Mouse (Mus musculus) adrenal gland, adult 18-20 months (tissue): Measurements from ENCODE around the gene Adar. TPM values are rescaled to one million over a fixed set of nuclear protein-coding genes. Genes with fewer than 3 reads are reported as not detected.

Experiments
- DNase-seq, 2 experiments: peaks; one replicate each; pipeline ENCODE4 v3.0.0; 2021 to 2022; ENCODE audit warnings: low spot score in 2 of 2
- total RNA-seq, 2 experiments: library from RNA; stranded (reverse); gene quantifications; 1 replicate in 1 of 2; 2 replicates in 1 of 2; pipeline ENCODE4 v1.2.3; 2021

Gene Adar
- total RNA-seq, 2 experiments from 2014 or later: 28.6 to 29.7 TPM

DNA sequence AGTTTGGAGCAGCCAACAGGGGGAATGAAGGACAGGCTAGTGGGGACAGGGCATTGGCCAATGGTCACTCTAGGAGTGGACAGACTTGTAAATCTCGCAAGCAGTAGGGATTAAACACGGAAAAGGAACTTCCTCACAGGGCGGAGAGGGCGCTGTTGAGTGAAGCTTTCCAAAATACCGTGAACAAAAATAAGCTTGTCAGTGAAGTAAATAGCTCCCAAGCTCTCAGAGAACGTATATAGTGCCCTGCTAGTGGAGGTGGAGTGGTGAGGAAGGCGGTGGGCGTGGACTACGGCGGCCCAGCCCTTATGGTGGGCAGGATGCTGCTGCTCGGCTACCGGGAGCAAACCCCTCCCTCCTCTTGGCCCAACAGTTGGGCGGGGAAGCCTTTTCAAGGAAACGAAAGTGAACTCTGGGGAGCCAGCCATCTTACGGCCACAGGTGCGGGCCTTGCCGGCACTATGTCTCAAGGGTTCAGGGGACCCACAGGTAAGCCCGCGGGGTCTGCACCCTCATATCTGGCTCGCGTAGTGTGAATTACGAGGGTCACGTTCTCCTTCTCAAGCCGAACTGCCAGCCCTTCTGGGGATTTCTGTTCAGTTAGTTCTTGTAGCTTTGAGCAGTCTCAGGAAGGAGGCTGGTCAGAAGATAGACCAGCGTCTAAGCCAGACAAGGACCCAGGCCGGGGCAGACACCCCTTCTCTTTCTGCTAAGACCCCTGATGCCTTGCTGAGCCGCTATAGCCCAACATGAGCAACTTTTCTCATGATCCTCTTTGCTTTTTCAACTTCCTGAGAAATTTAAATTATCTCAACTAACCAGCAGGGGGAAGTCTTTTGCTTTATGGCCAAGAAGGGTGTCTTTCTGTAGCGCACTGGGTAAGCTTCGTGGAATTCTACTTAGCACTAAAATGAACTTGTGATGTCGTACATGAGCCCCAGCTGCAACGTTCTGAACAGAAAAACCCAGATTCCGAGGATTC lies 15.8 kb downstream of the Adar start:
- DNase-seq: peak; percentile 71 to 78

DNA sequence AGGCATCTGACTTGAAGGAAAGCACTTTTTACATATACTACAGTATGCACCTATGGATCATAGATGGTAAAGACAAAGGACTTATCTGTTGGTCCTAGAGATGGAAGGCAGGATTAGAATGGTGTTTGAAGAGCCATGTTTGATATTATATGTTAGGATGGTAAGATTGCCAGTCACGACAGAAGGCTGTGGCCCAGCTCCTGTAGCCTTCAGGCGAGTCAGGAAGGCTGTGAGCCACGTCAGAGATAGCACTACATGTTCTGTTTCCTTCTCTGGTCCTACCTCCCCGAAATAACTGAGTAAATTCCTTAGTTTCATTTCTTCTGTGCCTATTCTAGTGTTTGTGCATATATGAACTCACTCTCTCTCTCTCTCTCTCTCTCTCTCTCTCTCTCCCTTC lies 17.3 kb downstream of the Adar start:
- DNase-seq: no peak

DNA sequence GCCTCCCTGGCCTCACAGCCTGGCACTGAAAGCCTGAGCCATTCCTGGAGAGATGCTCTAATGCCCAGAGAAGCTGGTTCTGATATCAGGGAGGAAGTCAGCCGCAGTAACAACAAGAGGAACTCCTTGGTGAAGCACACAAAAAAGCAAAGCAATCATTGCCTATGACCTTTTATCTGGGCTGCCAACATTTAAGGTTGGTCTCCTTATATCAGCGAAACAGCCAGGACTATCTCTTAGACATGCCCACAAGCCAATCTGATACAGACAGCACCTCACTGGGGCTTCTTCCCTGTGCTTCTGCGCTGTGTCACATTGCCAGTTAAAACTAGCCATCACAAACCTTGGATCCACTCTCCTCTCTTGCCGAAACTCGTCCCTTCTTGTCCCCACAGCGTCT lies 23.7 kb downstream of the Adar start:
- no peak for DNase-seq

GRCm38 (mm10) chr3:89752307-89752706 lies 37.5 kb downstream of the Adar start:
- DNase-seq: no peak

DNA sequence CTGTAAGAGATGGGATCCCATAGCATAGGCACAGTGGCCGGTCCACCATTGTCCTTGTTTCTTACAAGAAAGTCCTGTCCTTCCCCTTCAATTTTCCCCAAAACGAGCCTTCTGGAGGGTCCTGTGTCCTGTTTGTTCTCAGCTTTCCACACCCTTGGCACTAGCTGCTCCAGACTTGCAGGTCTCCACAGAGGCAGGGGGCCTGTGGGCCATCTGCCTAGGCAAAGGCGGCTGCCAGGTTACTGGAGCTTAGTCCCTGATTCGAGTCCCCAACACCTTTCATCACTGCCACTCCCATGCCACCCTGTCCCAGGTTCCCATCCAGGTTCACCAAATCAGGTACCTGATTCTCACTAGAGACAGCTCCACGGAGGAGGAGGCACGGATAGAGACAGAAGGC lies 40.5 kb downstream of the Adar start:
- no peak for DNase-seq

- DNase-seq: no peak
Observed at GRCm38 (mm10) chr3:89757851-89758250, 43.0 kb downstream of the Adar start.

GRCm38 (mm10) chr3:89759786-89760185 lies 45.0 kb downstream of the Adar start:
- no peak for DNase-seq

DNA sequence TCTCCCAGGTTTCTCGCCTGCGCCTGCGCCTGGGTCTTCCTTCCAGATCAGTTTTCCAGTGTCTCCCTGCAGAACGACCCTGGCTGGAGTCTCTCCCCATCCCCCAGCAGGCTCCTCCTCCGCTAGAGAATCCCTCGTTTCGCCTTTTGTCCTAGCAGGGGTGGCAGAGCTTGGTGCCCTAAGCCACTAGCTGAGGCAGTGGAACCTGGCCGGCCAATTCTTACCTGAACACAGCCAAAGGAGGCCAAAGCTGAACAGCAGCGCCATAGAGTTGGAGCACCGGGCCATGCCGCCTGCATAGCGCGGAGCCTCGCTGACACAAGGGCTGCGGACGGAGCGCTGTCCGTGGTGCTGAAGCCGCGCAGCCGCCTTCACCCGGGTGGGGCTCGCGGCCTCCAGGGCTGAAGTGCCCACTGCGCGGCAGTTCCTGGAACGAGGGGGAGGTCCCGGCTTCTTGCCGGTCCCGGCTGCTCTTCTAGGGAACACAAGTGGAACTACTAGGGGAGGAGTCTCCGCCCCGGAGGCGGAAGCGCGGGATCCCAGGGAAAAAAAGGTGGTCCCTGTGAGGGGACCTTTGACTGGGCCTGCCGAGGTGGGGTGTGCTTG lies 49.4 kb downstream of the Adar start, which contains the start of gene Chrnb2:
TSS of gene Chrnb2 (minus strand) at position 514 of the 606 bp plus-strand sequence.
- peak; percentile 78 for DNase-seq

GRCm38 (mm10) chr3:89769584-89769983 lies 54.8 kb downstream of the Adar start:
- no peak for DNase-seq

- DNase-seq: no peak
Observed at GRCm38 (mm10) chr3:89770425-89771002, 55.7 kb downstream of the Adar start.

DNA sequence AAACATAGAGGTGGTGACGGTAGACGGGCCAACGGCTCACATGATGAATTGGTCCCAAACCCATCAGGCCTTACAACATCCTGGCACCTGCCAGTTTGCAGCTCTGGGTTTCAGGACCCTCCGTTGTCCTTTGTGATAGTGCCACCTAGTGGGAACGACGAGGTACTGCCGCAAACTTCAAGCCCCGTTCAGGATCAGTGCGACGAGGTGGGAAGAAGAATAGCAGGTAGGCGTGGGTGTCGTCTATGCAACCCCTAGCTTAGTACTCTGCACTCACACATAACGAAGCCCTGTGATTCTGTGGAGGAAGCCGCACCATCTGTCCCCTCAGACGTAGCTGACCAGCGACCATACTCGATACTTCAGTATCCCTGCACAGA lies 57.8 kb downstream of the Adar start:
- peak; percentile 64 to 65 for DNase-seq

GRCm38 (mm10) chr3:89772968-89773709 lies 58.3 kb downstream of the Adar start, which contains the start of gene Ube2q1:
Gene Ube2q1, plus strand, starts transcription at chr3:89773616.
- peak; percentile 93 to 96 for DNase-seq

GRCm38 (mm10) chr3:89773740-89774211 lies 59.0 kb downstream of the Adar start:
- DNase-seq: peak; percentile 48 to 60

- DNase-seq: no peak
Observed at GRCm38 (mm10) chr3:89774236-89774960, 59.6 kb downstream of the Adar start.

DNA sequence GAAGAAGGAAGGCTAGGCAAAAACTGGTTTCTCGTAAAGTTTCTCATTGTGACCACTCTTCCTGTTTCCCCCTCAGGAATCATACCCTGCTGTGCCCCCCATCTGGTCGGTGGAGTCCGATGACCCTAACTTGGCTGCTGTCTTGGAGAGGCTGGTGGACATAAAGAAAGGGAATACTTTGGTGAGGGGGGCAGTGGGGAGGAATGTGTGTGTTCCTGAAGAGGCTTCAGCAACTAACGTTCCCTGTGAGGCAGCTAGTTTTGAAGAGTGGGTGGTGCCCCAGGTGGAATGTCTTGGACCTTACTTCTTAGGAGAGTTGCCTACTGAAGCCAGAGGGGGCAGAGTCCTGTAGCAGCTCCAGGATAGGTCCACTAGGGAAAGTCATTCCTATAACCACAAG lies 61.2 kb downstream of the Adar start:
- no peak for DNase-seq

GRCm38 (mm10) chr3:89780102-89780501 lies 65.3 kb downstream of the Adar start:
- no peak for DNase-seq

DNA sequence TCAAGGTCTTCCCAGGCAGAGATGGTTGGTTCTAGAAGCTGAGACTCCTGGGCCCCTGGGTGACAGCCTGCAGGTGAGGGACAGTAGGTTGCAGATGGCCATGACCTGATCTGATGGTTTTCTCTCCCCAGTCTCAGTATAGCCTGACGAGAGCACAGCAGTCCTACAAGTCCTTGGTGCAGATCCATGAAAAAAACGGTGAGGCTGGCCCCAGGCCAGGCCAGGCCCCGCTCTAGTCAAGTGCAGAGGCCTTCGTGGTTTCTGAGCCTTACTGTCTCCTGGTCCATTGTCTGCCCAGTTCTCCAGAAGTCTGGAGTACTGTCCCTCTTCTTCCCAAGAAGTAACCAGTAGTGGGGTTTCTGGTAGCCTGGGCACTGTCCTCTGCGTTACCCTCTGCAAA lies 66.8 kb downstream of the Adar start:
- no peak for DNase-seq

- DNase-seq: peak; percentile 80 to 87
Observed at GRCm38 (mm10) chr3:89784991-89785753, 70.3 kb downstream of the Adar start.

GRCm38 (mm10) chr3:89786275-89786674 lies 71.5 kb downstream of the Adar start:
- no peak for DNase-seq
